Comparison of ENCODE assay signal across 7 mouse cellular contexts in the genomic region with DNA sequence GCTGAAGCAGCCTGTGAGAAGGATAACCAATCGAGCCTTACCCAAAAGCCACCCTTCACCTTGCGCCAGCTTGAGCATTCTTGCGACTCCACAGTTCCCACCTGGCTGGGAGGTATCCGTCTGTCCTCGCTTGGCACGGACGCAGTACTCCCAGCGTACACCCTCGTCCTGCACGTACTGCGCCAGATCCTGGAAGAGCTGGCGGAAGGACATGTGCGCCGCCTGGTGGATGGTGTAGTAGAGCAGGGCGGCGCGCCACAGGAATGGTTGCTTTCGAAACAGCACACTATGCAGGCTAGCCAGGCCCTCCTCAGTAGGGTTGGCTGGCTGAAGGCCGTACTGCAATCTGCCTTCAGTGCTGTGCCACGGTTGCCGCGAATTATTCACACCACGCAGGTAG. TPM values are rescaled to one million over a fixed set of nuclear protein-coding genes. Genes with fewer than 3 reads are reported as not detected.
DNase-seq lines count a peak whose midpoint lies in the region; ATAC-seq and TF ChIP-seq lines count a peak whose summit lies in the region.

No protein-coding gene starts in this region.

- no peak overlapping the region for H3K4me3 ChIP-seq in neural tube, embryonic 12.5 days
- H3K4me3 ChIP-seq in embryonic facial prominence, embryonic 11.5 days (ENCODE audit: low read depth, low read length): no peak overlapping the region
- no peak overlapping the region for H3K4me3 ChIP-seq in intestine, embryonic 16.5 days (ENCODE audit: low read length)
- no peak overlapping the region for H3K4me3 ChIP-seq in lung, postnatal 0 days (ENCODE audit: low read depth, low read length)

- no peak for TF ChIP-seq EP300 in lung, postnatal 0 days (IDR thresholded peaks at IDR 0.05)

- no peak for DNase-seq in neural tube, embryonic 10.5 days (ENCODE audit: extremely low spot score, low spot score)
- peak; percentile 74 for DNase-seq in adrenal gland, adult 2 months
- DNase-seq in embryonic facial prominence, embryonic 11.5 days (ENCODE audit: low spot score): peak; percentile 62
- DNase-seq in lung, postnatal 0 days (ENCODE audit: low spot score): peak; percentile 88
- peak; percentile 83 for DNase-seq in thymus, postnatal 4 days

- peak; percentile 99 for TF ChIP-seq CTCF in lung, postnatal 0 days (IDR thresholded peaks at IDR 0.05)

- H3K36me3 ChIP-seq in neural tube, embryonic 12.5 days: peaks cover 48% of the 10 kb centered on the region
- no peaks in the 10 kb centered on the region; the same call in 1 of the 2 replicates for H3K36me3 ChIP-seq in embryonic facial prominence, embryonic 11.5 days (replicated peaks; ENCODE audit: control insufficient read depth, insufficient read depth, low read depth, low read length)
- H3K36me3 ChIP-seq in intestine, embryonic 16.5 days (ENCODE audit: control insufficient read depth, insufficient read depth, low read length): no peaks in the 10 kb centered on the region; the same call in 1 of the 2 replicates
- H3K36me3 ChIP-seq in lung, postnatal 0 days (ENCODE audit: insufficient read depth, low read length): no peaks in the 10 kb centered on the region

- H3K9ac ChIP-seq in neural tube, embryonic 12.5 days: no peak overlapping the region
- H3K9ac ChIP-seq in embryonic facial prominence, embryonic 11.5 days (replicated peaks; ENCODE audit: low read length): no peak overlapping the region
- no peak overlapping the region for H3K9ac ChIP-seq in intestine, embryonic 16.5 days (ENCODE audit: low read depth, low read length)
- H3K9ac ChIP-seq in lung, postnatal 0 days (replicated peaks; ENCODE audit: low read depth): no peak overlapping the region

- no peak overlapping the region for H3K27ac ChIP-seq in neural tube, embryonic 12.5 days
- H3K27ac ChIP-seq in embryonic facial prominence, embryonic 11.5 days (replicated peaks; ENCODE audit: low read depth, low read length): no peak overlapping the region
- H3K27ac ChIP-seq in intestine, embryonic 16.5 days (ENCODE audit: low read length): no peak overlapping the region
- no peak overlapping the region for H3K27ac ChIP-seq in lung, postnatal 0 days (ENCODE audit: low read length)

- WGBS in neural tube, embryonic 12.5 days: 21% methylated on average over 23 of the region's 23 CpGs
- WGBS in embryonic facial prominence, embryonic 11.5 days: 22% methylated on average over 23 of the region's 23 CpGs
- 32% methylated on average over 23 of the region's 23 CpGs for WGBS in intestine, embryonic 16.5 days
- WGBS in lung, postnatal 0 days: 36% methylated on average over 23 of the region's 23 CpGs

- H3K4me2 ChIP-seq in neural tube, embryonic 12.5 days (replicated peaks): no peak overlapping the region
- no peak overlapping the region for H3K4me2 ChIP-seq in embryonic facial prominence, embryonic 11.5 days (ENCODE audit: low read depth, low read length)
- H3K4me2 ChIP-seq in intestine, embryonic 16.5 days (ENCODE audit: low read depth, low read length): no peak overlapping the region
- H3K4me2 ChIP-seq in lung, postnatal 0 days (replicated peaks; ENCODE audit: low read depth, low read length): no peak overlapping the region

- ATAC-seq in neural tube, embryonic 12.5 days (ENCODE audit: low FRiP score, low read depth): peak; percentile 37; the same call in 1 of the 2 replicates
- ATAC-seq in embryonic facial prominence, embryonic 11.5 days (replicated peaks; ENCODE audit: insufficient number of reproducible peaks, low FRiP score, low TSS enrichment, low read depth): no peak
- ATAC-seq in intestine, embryonic 16.5 days: peak; percentile 75
- ATAC-seq in lung, postnatal 0 days: peak; percentile 76

- H3K9me3 ChIP-seq in neural tube, embryonic 12.5 days: no peaks in the 10 kb centered on the region
- no peaks in the 10 kb centered on the region for H3K9me3 ChIP-seq in embryonic facial prominence, embryonic 11.5 days (replicated peaks; ENCODE audit: control insufficient read depth, low read length)
- H3K9me3 ChIP-seq in intestine, embryonic 16.5 days (ENCODE audit: control insufficient read depth, low read length): no peaks in the 10 kb centered on the region
- H3K9me3 ChIP-seq in lung, postnatal 0 days (ENCODE audit: low read length): no peaks in the 10 kb centered on the region

- H3K27me3 ChIP-seq in neural tube, embryonic 12.5 days (replicated peaks): peaks cover 41% of the 10 kb centered on the region
- peaks cover 21% of the 10 kb centered on the region for H3K27me3 ChIP-seq in embryonic facial prominence, embryonic 11.5 days (ENCODE audit: control insufficient read depth, insufficient read depth, low read length)
- peaks cover 24% of the 10 kb centered on the region; the same call in 1 of the 2 replicates for H3K27me3 ChIP-seq in intestine, embryonic 16.5 days (replicated peaks; ENCODE audit: control insufficient read depth, insufficient read depth, low read length)
- H3K27me3 ChIP-seq in lung, postnatal 0 days (replicated peaks; ENCODE audit: insufficient read depth, low read length): peaks cover 10% of the 10 kb centered on the region; the same call in 1 of the 2 replicates

- H3K4me1 ChIP-seq in neural tube, embryonic 12.5 days: peaks cover 17% of the 10 kb centered on the region
- H3K4me1 ChIP-seq in embryonic facial prominence, embryonic 11.5 days (ENCODE audit: control insufficient read depth, insufficient read depth, low read length): no peaks in the 10 kb centered on the region
- peaks cover 9% of the 10 kb centered on the region for H3K4me1 ChIP-seq in intestine, embryonic 16.5 days (ENCODE audit: control insufficient read depth, insufficient read depth, low read length)
- H3K4me1 ChIP-seq in lung, postnatal 0 days (ENCODE audit: insufficient read depth, low read depth, low read length): no peaks in the 10 kb centered on the region; the same call in 1 of the 2 replicates

RNA-seq across cellular contexts. Expression of gene 4931428F04Rik, which starts 6.6 kb away (rescaled TPM):
- polyA plus RNA-seq in neural tube, embryonic 12.5 days (2016; fragmentation: Nextera tagmentation; extraction: Ambion mirVana): 70.6 and 78.4 TPM in 2 replicates
- 1 to 10 TPM; 1.8 to 3.4 TPM for total RNA-seq in adrenal gland, adult 2 months (2021)
- 3.4 and 4.1 TPM in 2 replicates for polyA plus RNA-seq in adrenal gland, adult 2 months (2012; rRNA removed)
- polyA plus RNA-seq in embryonic facial prominence, embryonic 11.5 days (2014; fragmentation: Nextera tagmentation; extraction: Ambion mirVana): 23.6 and 25.2 TPM in 2 replicates
- 6.7 and 7.2 TPM in 2 replicates for polyA plus RNA-seq in intestine, embryonic 16.5 days (2015; fragmentation: Nextera tagmentation; extraction: Ambion mirVana)
- polyA plus RNA-seq in lung, postnatal 0 days (2015; fragmentation: Nextera tagmentation; extraction: Ambion mirVana): 2.4 and 2.7 TPM in 2 replicates

RNA-seq across cellular contexts. Expression of gene Nol3, which starts 7.1 kb away (rescaled TPM):
- polyA plus RNA-seq in neural tube, embryonic 12.5 days (2016; fragmentation: Nextera tagmentation; extraction: Ambion mirVana): 3.5 and 4.3 TPM in 2 replicates
- total RNA-seq in adrenal gland, adult 2 months (2021): 10 to 100 TPM in 1 of 2 experiments, 1 to 10 TPM in 1; 6.2 to 10.3 TPM
- 4.4 and 5.3 TPM in 2 replicates for polyA plus RNA-seq in adrenal gland, adult 2 months (2012; rRNA removed)
- 0.84 and 1.2 TPM in 2 replicates for polyA plus RNA-seq in embryonic facial prominence, embryonic 11.5 days (2014; fragmentation: Nextera tagmentation; extraction: Ambion mirVana)
- polyA plus RNA-seq in intestine, embryonic 16.5 days (2015; fragmentation: Nextera tagmentation; extraction: Ambion mirVana): 1.3 and 1.4 TPM in 2 replicates
- polyA plus RNA-seq in lung, postnatal 0 days (2015; fragmentation: Nextera tagmentation; extraction: Ambion mirVana): 1.3 and 1.5 TPM in 2 replicates

RNA-seq across cellular contexts. Expression of gene Exoc3l, which starts 12.8 kb away (rescaled TPM):
- 15.9 and 16.3 TPM in 2 replicates for polyA plus RNA-seq in neural tube, embryonic 12.5 days (2016; fragmentation: Nextera tagmentation; extraction: Ambion mirVana)
- 10 to 100 TPM; 13.3 to 28.4 TPM for total RNA-seq in adrenal gland, adult 2 months (2021)
- polyA plus RNA-seq in adrenal gland, adult 2 months (2012; rRNA removed): 34.8 and 55.8 TPM in 2 replicates
- 7.2 and 8.2 TPM in 2 replicates for polyA plus RNA-seq in embryonic facial prominence, embryonic 11.5 days (2014; fragmentation: Nextera tagmentation; extraction: Ambion mirVana)
- polyA plus RNA-seq in intestine, embryonic 16.5 days (2015; fragmentation: Nextera tagmentation; extraction: Ambion mirVana): 6.6 and 7.4 TPM in 2 replicates
- polyA plus RNA-seq in lung, postnatal 0 days (2015; fragmentation: Nextera tagmentation; extraction: Ambion mirVana): 34.5 and 34.6 TPM in 2 replicates

RNA-seq across cellular contexts. Expression of gene Hsf4, which starts 13.5 kb away (rescaled TPM):
- polyA plus RNA-seq in neural tube, embryonic 12.5 days (2016; fragmentation: Nextera tagmentation; extraction: Ambion mirVana): 0.19 and 0.20 TPM in 2 replicates
- 1 to 10 TPM; 2.3 TPM for total RNA-seq in adrenal gland, adult 2 months (2021)
- 1.8 and 2.3 TPM in 2 replicates for polyA plus RNA-seq in adrenal gland, adult 2 months (2012; rRNA removed)
- polyA plus RNA-seq in embryonic facial prominence, embryonic 11.5 days (2014; fragmentation: Nextera tagmentation; extraction: Ambion mirVana): 0.13 TPM in 1 of 2 replicates, not detected in the other
- 0.17 and 0.18 TPM in 2 replicates for polyA plus RNA-seq in intestine, embryonic 16.5 days (2015; fragmentation: Nextera tagmentation; extraction: Ambion mirVana)
- 1.7 and 2.0 TPM in 2 replicates for polyA plus RNA-seq in lung, postnatal 0 days (2015; fragmentation: Nextera tagmentation; extraction: Ambion mirVana)

RNA-seq across cellular contexts. Expression of gene E2f4, which starts 14.4 kb away (rescaled TPM):
- polyA plus RNA-seq in neural tube, embryonic 12.5 days (2016; fragmentation: Nextera tagmentation; extraction: Ambion mirVana): 66.0 and 75.6 TPM in 2 replicates
- total RNA-seq in adrenal gland, adult 2 months (2021): 10 to 100 TPM; 35.9 to 47.0 TPM
- 94.8 and 108 TPM in 2 replicates for polyA plus RNA-seq in adrenal gland, adult 2 months (2012; rRNA removed)
- polyA plus RNA-seq in embryonic facial prominence, embryonic 11.5 days (2014; fragmentation: Nextera tagmentation; extraction: Ambion mirVana): 103 and 110 TPM in 2 replicates
- 86.7 and 89.2 TPM in 2 replicates for polyA plus RNA-seq in intestine, embryonic 16.5 days (2015; fragmentation: Nextera tagmentation; extraction: Ambion mirVana)
- polyA plus RNA-seq in lung, postnatal 0 days (2015; fragmentation: Nextera tagmentation; extraction: Ambion mirVana): 29.8 and 32.7 TPM in 2 replicates
